Mouse (Mus musculus): ENCODE data around the gene Prkag2. TPM values are rescaled to one million over a fixed set of nuclear protein-coding genes. Genes with fewer than 3 reads are reported as not detected.

Gene Prkag2
- total RNA-seq, 2 experiments from 2014 or later, result 113 to 118 TPM

DNA sequence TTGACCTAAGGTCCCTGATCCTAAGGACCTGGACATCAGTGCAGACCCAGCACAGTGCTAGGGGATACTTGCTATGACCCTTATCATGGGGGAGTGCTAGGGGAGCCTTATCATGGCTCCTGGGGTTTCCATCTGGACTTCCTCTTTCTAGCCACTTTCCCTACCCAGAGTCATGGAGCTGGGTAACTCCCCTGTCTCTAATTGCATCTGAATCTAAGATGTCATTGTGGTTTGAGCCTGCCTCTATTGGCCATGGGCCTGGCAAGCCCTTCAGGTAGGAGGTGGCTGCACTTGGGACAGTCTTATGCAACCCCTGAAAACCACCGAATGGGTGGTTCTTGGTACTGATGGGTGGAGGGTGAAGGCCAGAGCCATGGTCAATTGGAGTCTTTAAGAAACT is 58.5 kb downstream of the Prkag2 start:
- intact Hi-C loops (cut with DNase I), result no loop called here

DNA sequence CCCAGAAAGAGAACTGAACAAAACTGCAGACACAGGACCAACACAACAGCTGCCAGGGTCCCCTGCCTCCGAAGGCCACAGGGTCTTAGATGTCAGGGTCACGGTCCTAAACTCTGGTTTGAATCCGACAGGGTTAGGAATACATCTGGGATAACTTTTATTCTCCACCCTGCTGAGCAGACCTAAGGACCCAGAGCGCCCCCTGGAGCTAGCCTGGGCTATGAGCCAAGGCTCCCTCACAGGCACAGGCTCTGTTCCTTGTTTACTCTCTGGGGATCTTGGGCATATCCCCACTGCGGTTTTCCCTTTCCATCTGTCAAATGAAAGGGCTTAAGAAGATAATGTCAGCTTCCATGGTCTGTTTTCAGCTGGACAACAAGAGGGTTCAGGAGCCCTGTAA is 59.1 kb downstream of the Prkag2 start:
- TF ChIP-seq CTCF (IDR thresholded peaks at IDR 0.05), result peak; percentile 48
- no peak overlapping the region for H3K27ac ChIP-seq
- no peak overlapping the region for H3K4me3 ChIP-seq
- intact Hi-C loops (cut with DNase I), result no loop called here
- DNase-seq (ENCODE audit: extremely low spot score in 1 of 2, low spot score in 2 of 2), result peak in 1 of 2 experiments; percentile 32

More for the DNA sequence above, 58.5 kb downstream of the Prkag2 start:
- no peak for TF ChIP-seq CTCF (IDR thresholded peaks at IDR 0.05)
- no peak for DNase-seq (ENCODE audit: extremely low spot score in 1 of 2, low spot score in 2 of 2)
- H3K27ac ChIP-seq, result no peak overlapping the region
- no peak overlapping the region for H3K4me3 ChIP-seq

DNA sequence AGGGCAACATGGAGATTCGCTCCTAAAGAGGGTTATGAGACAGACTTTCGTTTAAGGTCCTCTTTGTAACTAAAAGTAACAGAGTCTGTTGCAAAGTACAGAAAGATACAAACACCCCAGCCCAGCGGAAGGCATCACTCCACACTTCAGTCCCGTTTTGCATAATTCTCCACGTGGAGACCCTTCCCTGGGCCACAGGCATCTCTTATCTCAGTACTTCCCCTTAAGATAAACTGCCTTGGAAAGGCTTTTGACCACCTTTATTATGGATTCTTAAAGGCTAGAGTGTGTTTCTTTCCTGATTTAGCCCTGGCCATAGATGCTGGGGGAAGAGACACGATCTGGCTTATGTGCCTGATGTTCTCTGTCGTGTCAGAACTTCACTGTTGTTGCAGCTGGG is 59.5 kb downstream of the Prkag2 start:
- intact Hi-C loops (cut with DNase I), result no loop called here
- Histone ChIP-seq H3K4me3 (no peak overlapping the region), H3K27ac (no peak overlapping the region)
- no peak for DNase-seq (ENCODE audit: extremely low spot score in 1 of 2, low spot score in 2 of 2)
- no peak for TF ChIP-seq CTCF (IDR thresholded peaks at IDR 0.05)

DNA sequence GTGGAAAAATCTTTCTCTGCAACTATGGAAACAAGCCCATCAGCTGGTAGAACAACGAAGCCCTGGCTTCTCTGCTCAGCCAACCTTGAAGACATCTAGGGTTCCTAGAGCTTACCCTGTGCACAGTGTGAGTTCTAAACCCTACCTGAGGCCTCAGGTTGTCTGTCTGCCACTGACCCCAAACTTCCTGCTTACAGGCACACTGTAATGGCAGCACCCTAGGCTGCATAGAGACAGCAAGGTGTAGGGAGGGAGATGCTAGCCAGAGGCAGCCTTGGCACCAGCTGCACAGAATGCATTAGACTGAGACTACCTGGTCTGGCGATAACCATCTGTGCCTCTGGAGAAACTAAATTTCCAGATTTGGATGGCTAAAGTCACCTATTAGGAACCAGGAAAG is 61.6 kb downstream of the Prkag2 start:
- TF ChIP-seq CTCF (IDR thresholded peaks at IDR 0.05), result no peak
- DNase-seq (ENCODE audit: extremely low spot score in 1 of 2, low spot score in 2 of 2), result no peak
- H3K27ac ChIP-seq, result no peak overlapping the region
- H3K4me3 ChIP-seq, result no peak overlapping the region
- intact Hi-C loops (cut with DNase I), result no loop called here

DNA sequence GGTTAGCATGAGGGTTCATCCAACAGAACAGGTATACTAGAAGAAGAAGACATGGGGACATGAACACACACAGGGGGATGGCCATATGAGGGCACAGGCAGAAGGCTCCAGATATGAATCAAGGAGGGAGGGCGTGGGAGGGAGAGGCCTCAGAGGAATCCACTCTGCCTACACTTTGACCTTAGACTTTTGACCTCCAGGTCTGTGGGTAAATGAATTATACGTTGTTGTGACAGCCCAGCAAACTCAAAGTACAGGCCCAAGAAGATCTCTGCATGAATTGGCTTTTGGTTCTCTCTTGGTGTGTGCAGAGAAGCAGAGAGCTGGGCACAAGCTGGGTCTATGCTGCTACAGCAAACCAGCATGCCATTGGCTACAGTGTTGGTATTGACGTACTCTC is 65.1 kb downstream of the Prkag2 start:
- no peak for DNase-seq (ENCODE audit: extremely low spot score in 1 of 2, low spot score in 2 of 2)
- intact Hi-C loops (cut with DNase I), result no loop called here
- H3K4me3 ChIP-seq, result no peak overlapping the region
- no peak overlapping the region for H3K27ac ChIP-seq
- no peak for TF ChIP-seq CTCF (IDR thresholded peaks at IDR 0.05)

DNA sequence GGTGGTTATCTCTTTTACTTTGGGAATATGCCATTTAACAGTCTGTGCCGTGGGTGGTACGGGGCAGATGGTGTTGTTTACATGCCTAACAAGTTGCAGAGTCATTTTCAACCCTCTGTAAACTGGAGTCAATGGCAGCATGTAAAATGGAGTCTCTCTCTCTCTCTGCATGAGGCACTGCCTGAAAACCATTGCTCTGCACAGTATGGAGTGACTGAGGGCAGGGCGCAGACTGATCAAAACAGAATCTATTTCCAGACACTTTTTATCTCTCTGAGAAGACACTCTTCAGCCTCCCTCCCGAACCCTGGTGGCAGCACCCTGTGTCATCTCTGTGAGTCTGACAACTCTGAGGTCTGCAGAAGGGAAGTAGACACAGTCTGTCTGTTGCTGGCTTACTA is 69.0 kb downstream of the Prkag2 start:
- intact Hi-C loops (cut with DNase I), result no loop called here
- H3K27ac ChIP-seq, result no peak overlapping the region
- no peak for TF ChIP-seq CTCF (IDR thresholded peaks at IDR 0.05)
- no peak overlapping the region for H3K4me3 ChIP-seq
- DNase-seq (ENCODE audit: extremely low spot score in 1 of 2, low spot score in 2 of 2), result peak; percentile 42 to 57

DNA sequence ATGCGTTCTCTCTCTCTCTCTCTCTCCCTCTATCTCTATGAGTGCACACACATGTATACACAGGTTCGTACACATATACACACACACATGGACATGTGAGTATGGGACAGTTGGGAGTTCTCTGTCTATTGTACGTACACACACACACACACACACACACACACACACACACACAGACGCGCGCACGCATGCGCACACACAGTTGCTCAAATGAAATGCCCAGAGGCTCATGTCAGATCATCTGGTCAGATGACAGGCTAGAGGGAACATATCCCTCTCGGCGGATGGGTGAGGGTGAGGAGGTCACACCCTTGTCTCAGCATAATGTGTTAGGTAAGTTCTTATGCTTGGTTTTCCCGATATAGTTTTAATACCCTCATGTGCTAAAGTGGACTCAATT is 69.4 kb downstream of the Prkag2 start:
- DNase-seq (ENCODE audit: extremely low spot score in 1 of 2, low spot score in 2 of 2), result no peak
- intact Hi-C loops (cut with DNase I), result no loop called here
- no peak overlapping the region for H3K4me3 ChIP-seq
- TF ChIP-seq CTCF (IDR thresholded peaks at IDR 0.05), result no peak
- no peak overlapping the region for H3K27ac ChIP-seq

DNA sequence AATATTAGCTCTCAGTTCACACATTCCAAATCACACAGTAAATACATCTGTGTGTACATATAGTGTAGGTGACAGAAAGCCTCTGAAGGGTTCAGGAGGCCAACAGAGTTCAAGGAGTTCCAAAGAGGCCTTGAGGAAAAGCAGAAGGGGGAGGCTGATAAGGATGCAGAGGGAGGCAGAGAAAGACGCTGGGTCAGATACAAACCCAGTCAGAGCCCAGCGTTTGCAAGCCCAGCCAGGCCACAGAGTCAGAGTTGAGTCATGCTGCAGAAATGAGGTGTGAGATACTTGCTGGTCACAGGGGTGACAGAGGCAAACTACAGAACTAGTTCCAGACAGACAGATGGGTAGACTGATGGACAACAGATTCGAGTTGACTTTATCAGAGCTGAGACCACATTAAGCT is 70.2 kb downstream of the Prkag2 start:
- DNase-seq (ENCODE audit: extremely low spot score in 1 of 2, low spot score in 2 of 2), result no peak
- no peak for TF ChIP-seq CTCF (IDR thresholded peaks at IDR 0.05)
- intact Hi-C loops (cut with DNase I), result no loop called here
- no peak overlapping the region for H3K4me3 ChIP-seq
- H3K27ac ChIP-seq, result no peak overlapping the region

DNA sequence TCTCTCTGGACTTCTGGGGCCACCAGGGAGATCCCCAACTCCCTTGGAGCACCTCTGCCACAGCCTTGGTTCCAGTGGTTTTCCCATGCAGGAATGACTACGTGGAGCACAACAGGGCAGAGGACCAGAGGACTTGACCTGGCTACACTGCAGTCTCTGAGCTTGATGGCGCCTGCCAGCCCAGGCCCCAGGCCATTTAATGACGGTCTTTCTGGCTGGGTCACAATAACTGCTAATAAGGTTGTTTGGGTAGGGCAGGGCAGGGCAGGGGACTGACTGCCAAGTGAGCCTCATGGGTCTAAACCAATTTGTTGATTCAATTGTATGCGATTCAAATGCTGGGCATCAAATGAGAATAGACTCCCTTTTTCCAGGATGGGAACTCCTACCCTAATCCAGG is 72.8 kb downstream of the Prkag2 start:
- intact Hi-C loops (cut with DNase I), result loop anchor here (5.0 kb wide), 1 partner anchor 55 kb away; no protein-coding TSS in a partner anchor
- H3K4me3 ChIP-seq, result no peak overlapping the region
- no peak for TF ChIP-seq CTCF (IDR thresholded peaks at IDR 0.05)
- H3K27ac ChIP-seq, result no peak overlapping the region
- DNase-seq (ENCODE audit: extremely low spot score in 1 of 2, low spot score in 2 of 2), result no peak

DNA sequence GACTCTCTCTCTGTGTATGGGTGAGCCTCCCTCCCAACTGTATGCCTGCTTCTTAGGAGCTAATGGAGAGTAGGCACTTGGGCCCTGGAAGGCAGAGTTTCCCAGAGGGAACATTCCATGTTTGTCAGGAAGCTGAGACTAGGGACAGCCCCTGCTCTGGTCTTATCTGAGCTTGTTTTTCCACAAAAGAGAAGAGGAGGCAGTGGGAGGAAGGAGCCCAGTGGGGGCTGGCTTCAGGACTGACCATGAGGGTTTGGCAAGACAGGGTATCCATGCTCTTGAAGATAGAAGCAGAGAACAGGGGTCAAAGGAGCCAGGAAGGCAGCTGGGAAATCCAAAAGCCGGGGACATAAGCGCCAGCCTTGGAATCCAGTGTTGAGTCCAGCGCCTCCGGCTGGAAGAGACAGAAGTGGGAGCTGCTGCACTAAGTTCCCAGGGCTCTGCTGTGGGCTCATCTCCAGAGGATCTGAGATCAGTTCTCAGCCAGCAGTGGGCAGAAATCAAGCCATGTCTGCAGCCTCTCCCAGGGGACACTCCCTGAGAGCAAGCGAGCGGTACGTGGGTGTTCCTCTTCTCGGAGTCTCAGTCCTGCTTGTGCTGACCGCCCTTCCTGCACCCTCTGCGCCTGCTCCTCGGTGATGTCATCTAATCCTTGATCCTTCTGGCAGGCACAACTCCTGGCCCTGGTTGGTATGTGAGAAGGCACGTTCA is 75.0 kb downstream of the Prkag2 start:
- no peak for DNase-seq (ENCODE audit: extremely low spot score in 1 of 2, low spot score in 2 of 2)
- no peak; the same call in 1 of the 2 replicates for TF ChIP-seq CTCF (IDR thresholded peaks at IDR 0.05)
- intact Hi-C loops (cut with DNase I), result loop anchor here (5.0 kb wide), 1 partner anchor 57 kb away; no protein-coding TSS in a partner anchor
- H3K27ac ChIP-seq, result peak overlapping the region; percentile 6; the same call in 1 of the 2 replicates
- H3K4me3 ChIP-seq, result no peak overlapping the region

DNA sequence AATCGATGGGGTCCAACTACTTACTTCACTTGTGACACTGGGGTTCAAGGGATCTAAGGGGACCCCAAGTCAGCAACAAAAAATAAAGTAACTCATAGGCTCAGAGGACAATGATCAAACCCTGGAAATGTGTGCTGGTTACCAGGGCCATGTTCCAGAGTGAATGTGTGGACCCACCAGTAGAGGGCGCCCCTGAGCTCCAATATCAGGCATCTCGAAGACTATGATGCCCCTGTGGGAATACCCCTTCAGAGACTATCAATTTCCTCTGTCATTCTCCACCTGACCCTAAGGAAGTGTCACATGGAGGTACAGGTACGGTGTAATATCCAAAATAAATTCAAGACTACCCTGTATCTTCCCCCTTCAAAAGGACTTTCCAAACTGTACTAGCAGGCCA is 77.5 kb downstream of the Prkag2 start:
- H3K4me3 ChIP-seq, result no peak overlapping the region
- no peak overlapping the region for H3K27ac ChIP-seq
- intact Hi-C loops (cut with DNase I), result loop anchor here (1.0 kb wide), 1 partner anchor 142 kb away; no protein-coding TSS in a partner anchor
- DNase-seq (ENCODE audit: extremely low spot score in 1 of 2, low spot score in 2 of 2), result peak; percentile 33 to 55
- TF ChIP-seq CTCF (IDR thresholded peaks at IDR 0.05), result peak; percentile 82

DNA sequence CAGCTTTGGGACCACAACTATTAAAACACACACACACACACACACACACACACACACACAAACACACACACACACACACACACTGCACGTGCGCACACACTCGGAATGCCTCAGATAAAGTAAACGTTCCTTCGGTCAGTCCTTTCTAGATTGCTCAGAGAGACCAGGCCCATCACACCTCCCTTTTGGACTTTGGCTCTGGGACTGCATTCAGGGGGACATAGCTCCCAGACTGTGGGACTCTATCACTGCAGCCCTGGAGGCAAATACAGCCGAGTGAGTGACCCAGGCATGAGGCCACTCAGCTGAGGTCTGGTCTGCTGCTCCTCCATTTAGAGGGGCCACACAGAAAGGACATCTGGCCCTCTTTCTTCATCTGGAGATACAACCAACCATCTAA is 81.2 kb downstream of the Prkag2 start:
- Histone ChIP-seq H3K27ac (no peak overlapping the region), H3K4me3 (no peak overlapping the region)
- DNase-seq (ENCODE audit: extremely low spot score in 1 of 2, low spot score in 2 of 2), result no peak
- intact Hi-C loops (cut with DNase I), result no loop called here
- TF ChIP-seq CTCF (IDR thresholded peaks at IDR 0.05), result no peak

DNA sequence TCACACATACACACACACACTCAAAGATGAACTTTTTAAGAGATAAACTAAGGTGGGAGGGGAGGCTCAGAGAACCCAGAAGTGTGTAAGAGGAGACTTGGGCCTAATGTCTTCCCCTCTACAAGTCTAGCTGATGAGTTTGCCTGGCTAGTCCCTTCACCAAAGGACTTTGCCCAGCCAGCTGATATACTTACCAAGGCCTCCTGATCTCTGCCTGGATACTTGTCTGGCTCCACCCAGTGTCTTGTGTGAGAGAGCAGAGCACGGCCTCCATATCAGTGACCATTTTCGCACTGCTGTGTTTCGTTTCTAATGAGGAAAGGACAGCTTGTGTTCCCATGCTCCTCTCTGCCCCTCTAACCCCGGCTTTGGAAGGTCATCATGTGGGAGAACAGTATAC is 88.3 kb downstream of the Prkag2 start:
- intact Hi-C loops (cut with DNase I), result no loop called here
- Histone ChIP-seq H3K27ac (no peak overlapping the region), H3K4me3 (no peak overlapping the region)
- no peak for TF ChIP-seq CTCF (IDR thresholded peaks at IDR 0.05)
- no peak for DNase-seq (ENCODE audit: extremely low spot score in 1 of 2, low spot score in 2 of 2)
